Mouse (Mus musculus): Measurements from ENCODE around the gene Elfn2.

GRCm38 (mm10) chr15:78718290-78719250 is at the start of gene Elfn2:
- TF ChIP-seq TAL1 (IDR thresholded peaks at IDR 0.05; ENCODE audit: low read length): no peak
- TF ChIP-seq GATA1 (IDR thresholded peaks at IDR 0.05; ENCODE audit: low read length): no peak

Data from erythroblast, embryonic 14.5 days (primary cell).